Mouse (Mus musculus) kidney, postnatal 4 days (tissue): Measurements from ENCODE around the gene Ccer2.

ENCODE experiments used
- DNase-seq, 2 experiments: peaks; one replicate each; pipeline ENCODE4 v3.0.0; 2021; ENCODE audit warnings: mixed read lengths in 2 of 2

Gene Ccer2

DNA sequence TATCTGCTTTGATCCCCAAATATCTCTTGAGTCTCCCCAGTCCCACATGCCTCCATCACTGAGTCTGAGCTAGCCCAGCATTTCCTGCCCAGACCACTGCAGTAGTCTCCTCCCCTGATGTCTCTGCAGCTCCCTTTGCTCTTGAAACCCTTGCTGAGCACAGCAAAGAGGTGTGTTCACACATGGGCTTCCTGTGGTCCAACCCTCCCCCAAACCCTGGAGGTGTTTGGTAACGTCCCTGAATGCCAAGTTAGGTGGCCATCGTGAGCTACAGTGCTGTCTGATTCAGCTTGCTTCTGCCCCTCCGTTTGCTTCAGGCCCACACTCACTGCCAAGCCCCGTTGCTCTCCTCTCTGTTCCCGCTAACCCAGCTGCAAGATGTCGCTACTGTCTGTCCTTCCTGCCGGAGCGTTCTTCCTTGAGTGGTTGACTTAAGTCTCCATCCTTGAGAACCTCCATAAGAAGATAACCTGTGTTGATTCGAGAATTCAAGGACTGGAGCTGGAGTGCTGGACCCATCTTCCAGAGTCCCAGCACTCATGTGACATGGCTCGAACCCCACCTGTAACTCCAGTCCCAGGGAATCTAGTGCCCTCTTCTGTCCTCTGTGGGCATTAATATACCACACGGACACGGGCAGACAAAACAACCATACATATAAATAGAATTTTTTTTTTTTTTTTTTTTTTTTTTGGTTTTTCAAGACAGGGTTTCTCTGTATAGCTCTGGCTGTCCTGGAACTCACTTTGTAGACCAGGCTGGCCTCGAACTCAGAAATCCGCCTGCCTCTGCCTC, 36.6 kb downstream of the Ccer2 start:
- no peak for DNase-seq

DNA sequence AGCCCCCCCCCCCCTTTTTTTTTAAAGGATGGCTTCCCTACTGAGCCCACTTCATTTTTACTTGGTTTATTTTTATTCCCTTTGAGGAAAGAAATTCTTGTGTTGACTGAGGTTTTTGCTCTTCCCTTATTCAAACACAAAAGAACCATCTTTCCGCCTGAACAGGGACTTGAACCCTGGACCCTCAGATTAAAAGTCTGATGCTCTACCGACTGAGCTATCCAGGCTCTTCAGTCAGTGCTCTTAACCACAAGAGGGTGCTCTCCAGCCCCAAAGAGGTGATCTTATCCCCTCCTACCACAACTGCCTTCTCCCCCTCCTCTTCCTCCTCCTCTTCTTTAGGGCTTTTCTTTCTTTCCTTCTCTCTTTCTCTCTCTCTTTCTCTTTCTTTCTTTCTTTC, 37.9 kb downstream of the Ccer2 start:
- peak in 1 of 2 experiments; percentile 51 for DNase-seq

DNA sequence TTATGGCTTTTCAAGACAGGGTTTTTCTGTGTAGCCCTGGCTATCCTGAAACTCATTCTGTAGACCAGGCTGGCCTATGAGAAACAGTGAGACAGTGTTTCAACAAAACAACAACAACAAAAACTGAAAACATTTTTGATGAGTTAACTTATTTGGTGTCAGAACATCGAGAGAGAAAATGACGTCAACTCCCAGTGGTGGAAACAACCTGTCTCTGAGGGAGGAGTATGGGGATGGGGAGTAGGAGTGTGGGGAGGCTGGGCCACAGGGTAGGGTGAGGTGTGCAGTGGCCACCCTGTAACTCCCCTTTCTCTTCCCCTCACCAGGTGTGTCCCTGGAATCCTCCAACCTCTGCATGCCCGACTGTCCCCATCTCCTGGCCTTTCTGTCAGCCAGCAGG, 38.5 kb downstream of the Ccer2 start:
- DNase-seq: no peak

DNA sequence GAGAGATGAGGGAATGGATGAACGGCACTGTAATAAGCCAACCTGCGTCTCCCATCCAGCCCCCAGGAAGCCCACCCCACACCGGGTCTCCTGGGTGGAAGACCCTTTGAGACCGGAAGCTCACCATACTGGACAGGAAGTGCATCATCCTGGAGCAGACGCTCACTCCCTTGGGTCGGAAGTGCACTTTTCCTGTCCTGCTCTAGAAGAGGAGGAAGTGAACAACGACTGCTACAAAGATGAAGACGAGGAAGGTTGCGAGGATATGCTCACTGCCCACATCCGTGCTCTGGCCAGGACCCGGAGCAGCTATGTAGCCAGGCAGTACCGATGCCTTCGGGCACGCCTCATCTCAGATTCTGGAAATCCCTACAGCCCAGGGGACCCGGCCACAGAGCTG, 39.9 kb downstream of the Ccer2 start:
- DNase-seq: peak in 1 of 2 experiments; percentile 28

DNA sequence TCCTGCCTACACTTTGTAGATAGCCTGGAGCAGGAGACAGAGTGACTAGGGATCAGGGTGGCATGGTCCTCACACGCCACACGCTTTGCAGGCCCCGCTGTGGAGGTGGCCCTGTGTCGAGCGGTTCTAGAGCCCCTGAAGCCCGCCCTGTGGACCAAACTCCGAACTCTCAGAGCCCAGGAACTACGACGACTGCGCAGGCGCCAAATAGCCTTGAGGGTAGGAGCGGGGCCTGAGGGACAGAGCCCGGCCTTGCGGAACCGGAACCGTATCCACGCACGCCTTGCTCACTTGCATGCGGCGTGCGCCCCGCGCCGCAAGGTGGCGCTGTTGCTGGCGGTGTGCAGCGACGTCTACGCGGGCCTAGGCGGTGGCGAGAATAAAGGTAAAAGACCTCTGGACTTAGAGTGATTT, 40.6 kb downstream of the Ccer2 start:
- peak; percentile 88 to 92 for DNase-seq

DNA sequence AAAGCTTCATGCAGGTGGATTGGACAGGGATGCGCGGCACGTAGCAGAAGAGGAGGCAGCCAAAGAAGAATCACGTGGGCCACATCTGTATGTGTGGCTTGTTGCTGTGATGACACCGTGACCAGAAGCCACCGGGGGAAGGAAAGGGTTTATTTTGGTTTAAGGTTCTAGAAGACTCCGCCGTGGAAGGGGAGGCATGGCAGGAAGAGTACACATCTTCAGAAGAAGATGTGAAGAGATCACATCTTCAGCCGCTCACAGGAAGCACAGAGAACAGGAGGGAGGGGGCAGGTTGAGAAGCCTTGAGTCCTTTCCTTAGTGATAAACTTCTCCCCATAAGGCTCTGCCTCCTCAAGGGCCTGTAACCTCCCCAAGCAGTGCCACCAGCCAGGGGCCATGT, 44.0 kb downstream of the Ccer2 start:
- DNase-seq: no peak

DNA sequence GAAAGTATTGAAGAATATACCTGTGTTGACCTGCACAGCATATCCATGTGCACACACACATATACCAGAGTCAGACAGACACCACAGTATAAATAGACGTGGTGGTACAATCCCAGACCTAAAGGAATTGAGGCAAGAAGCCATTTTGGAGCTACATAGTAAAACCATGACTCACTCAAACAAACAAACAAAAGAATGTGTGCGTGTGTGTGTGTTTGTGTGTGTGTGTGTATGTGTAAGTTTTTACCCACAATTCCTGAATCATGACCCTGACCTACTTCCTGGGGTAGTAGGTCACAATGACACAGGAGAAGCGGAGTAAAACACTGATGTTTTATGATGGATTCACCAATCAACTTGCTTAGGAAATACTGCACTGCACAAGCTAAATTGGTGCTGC, 45.5 kb downstream of the Ccer2 start:
- DNase-seq: no peak

DNA sequence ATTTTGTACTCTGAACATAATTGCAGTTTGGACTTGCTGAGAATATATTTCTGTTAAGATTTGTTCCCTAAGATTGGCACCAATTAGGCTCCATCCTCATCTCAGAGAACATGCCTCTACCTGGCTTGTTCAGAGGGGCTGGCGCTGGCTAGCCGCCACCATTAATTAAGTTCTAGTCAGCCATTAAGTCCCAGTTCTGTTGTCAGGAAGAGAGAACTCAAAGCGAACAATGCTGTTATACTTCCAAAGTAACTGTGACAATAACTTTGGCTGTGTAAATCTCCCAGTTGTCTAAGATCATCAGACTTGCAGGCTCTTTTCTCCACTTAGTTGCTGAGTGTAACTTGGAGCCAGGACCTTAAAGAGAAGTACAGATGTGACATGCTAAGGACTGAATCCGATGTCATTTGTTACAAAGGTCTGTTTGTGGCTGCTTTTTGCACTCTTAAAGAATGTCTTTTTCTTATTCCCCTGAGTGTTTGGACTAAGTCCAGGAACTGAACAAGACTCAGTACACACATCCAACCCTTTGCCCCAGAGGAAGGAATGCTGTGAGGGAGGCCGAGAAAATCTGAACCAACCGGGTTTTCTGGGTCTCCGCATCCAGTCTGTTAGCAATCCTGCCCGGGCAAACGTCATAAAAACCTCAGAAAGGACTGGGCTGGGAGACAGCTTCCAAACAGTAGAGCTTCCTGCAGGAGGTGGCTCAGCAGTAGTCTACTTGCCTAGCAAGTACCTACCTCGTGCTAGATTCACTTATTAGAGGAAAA, 46.1 kb downstream of the Ccer2 start:
- DNase-seq: peak; percentile 66 to 81

DNA sequence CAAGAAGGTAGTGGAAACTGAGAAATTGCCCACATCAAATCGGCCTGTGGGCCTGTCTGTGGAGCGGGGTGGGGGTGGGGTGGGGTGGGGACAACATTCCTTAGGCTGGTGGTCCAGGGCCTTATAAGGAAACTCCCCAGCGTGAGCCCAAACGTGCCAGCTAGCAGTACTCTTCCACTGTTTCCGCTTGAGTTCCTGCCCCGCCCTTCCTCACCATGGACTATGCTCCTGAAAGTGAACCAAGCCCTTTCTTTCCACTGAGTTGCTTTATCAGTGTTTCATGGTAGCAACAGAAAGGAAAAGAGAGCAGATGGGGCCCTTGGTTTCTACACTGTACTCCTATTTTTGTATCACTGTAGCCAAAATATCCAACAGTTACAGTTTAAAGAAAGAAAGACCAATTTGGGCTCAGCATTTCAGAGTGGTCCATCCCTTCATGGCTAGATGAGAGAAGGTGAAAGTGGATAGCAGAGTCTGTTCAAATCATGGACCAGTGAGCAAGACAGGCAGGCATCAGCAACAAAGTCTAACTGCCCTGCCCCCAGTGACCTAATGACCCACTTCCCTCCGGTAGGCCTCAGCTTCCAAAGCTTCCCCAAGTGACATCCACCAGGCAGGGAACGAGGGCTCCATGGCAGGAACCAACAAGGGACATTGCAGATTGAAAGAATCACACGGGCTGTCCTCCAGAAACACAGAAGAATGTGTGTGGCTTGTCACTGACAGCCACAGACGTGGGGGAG, 47.0 kb downstream of the Ccer2 start:
- peak; percentile 74 to 86 for DNase-seq

DNA sequence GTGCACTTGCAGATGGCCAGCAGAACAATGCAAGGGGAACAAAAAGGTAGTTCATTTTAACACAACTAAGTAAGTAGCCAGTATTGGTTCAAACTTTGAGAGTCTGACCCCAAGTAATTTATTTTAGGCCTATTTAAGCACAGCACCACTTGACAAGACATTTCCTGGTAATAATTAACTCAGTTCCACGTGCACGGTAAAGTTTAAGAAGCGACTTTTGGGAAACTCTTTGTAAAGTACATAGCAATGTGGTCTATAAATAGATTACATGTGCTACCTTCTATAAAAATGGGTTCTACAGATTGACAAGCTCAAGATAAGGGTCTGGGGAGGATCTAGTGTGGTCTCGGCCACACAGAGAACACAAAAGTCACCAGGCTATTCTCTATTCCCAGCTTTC, 47.8 kb downstream of the Ccer2 start:
- no peak for DNase-seq

DNA sequence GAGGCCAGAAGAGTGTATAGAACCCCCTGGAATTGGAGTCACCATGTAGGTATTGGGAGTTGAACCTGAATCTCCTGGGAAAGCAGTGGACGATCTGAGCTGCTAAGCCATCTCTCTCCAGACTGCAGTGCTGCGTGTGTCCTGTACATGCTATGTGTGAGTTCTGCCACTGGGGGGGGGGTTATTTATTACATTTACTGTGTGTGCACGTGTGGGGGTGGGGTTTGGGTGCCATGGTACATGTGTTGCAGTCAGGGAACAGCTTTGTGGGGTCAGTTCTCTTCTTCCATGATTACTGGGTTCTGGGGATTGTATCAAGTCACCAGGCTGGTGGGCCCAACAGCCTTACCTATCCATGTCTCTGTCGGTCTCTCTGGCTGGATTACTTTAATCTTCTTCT, 50.9 kb downstream of the Ccer2 start:
- peak; percentile 44 to 61 for DNase-seq

DNA sequence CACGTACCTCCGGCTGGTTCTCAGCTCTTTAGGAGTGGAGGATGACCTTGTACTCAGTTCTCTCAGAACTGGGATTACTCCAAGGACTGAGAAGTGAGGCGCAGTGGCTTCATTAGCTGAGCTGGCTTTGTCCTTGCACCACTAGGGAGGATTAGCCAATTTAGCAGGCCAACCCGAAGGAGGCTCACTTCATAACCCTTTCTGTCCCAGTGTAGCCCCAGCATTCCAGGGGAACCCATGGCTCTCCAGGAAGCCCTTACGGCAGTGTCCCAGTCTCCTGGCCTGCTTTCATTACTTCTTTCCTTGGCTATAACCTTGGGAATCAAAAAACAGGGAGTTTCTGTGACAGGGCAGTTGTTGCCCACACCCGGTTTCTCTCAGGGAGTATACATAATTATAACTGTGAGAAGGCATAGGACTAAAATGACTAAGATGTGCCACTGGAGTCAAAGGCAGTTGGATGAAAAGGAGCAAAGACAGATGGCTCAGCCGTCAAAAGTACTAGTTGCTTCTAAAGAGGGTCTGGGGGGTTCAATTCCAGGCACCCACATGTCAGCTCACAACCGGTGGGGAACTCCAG, 51.8 kb downstream of the Ccer2 start:
- peak; percentile 39 to 48 for DNase-seq

DNA sequence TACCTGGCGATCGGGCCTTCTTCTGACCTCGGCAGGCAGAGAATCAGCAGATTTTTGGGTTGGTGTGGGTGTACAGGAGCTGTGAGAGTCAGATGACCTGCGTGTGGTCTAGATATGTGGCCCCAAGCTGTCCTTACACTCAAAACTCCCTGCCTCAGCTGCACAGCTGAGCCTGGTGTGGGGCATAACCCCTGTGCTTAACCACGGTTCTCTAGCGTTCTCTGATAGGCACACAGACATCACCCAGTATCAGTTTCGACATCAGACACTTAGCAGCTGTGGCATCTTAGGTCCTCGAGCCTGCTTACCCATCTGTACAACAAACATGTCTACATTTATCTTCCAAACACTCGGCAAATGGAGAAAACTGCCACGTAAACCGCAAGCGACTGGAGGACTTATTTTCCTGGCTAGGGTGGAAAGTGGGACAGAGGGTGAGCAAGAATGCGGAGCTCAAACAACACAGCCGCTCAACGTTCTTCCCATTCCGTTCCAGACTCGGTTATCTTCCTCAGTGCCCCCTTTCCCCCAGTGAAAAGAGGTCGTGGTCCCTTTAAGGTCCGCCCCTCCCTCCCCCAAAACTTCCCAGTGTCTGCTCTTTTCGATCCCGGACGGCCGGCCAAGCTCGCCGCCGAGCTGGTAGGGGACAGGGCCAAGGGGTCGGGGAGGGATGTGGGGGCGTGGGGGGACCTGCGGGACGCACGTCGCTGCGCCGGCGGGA, 52.4 kb downstream of the Ccer2 start, which contains the start of gene Hnrnpl:
Gene Hnrnpl, plus strand, starts transcription at position 321 of the 721 bp plus-strand sequence.
- DNase-seq: peak; percentile 34 to 88
